Mouse (Mus musculus) limb, embryonic 15.5 days (tissue): ENCODE measurements around the gene Acd. TPM values are rescaled to one million over a fixed set of nuclear protein-coding genes. Genes with fewer than 3 reads are reported as not detected.

Experiments
- ATAC-seq: fragments of 200-750 bp; cut with Nextera tagmentation; 2 replicates; pipeline ENCODE4 v1.8.0; 2017; ENCODE audit warnings: low read depth, moderate TSS enrichment; ENCODE audit not compliant: insufficient number of reproducible peaks, low FRiP score, low TSS enrichment
- H3K27ac ChIP-seq: fragments of 300-500 bp; sonication (generic); 2 replicates; pipeline ENCODE4 v1.5.1; 2015; ENCODE audit warnings: moderate library complexity, mild to moderate bottlenecking, inconsistent platforms
- H3K27me3 ChIP-seq: fragments of 300-500 bp; sonication (generic); 2 replicates; pipeline ENCODE4 v1.6.1; 2015; ENCODE audit warnings: inconsistent platforms
- H3K36me3 ChIP-seq: fragments of 300-500 bp; sonication (generic); 2 replicates; pipeline ENCODE4 v1.6.1; 2015; ENCODE audit warnings: inconsistent platforms
- H3K4me1 ChIP-seq: fragments of 300-500 bp; sonication (generic); 2 replicates; pipeline ENCODE4 v1.6.1; 2015; ENCODE audit warnings: inconsistent platforms
- H3K4me2 ChIP-seq: fragments of 300-500 bp; sonication (generic); 2 replicates; pipeline ENCODE4 v1.6.1; 2015; ENCODE audit warnings: mild to moderate bottlenecking, inconsistent platforms
- H3K4me3 ChIP-seq: fragments of 300-500 bp; sonication (generic); 2 replicates; pipeline ENCODE4 v1.5.1; 2015; ENCODE audit warnings: mild to moderate bottlenecking, inconsistent platforms
- H3K9ac ChIP-seq: fragments of 300-500 bp; sonication (generic); 2 replicates; pipeline ENCODE4 v1.6.1; 2015; ENCODE audit warnings: inconsistent platforms
- H3K9me3 ChIP-seq: fragments of 300-500 bp; sonication (generic); 2 replicates; pipeline ENCODE4 v1.6.1; 2016; ENCODE audit warnings: inconsistent platforms
- WGBS: fragments of 180-500 bp; shearing (Covaris S2); methylation state at CpG from one replicate; pipeline ENCODE4 v1.1.7; 2015; 5-methylcytosine and 5-hydroxymethylcytosine counted together
- polyA plus RNA-seq: library from polyadenylated mRNA; unstranded; fragments of >200 nt; fragmentation: Nextera tagmentation; extraction: Ambion mirVana; gene quantifications from 2 replicates; pipeline ENCODE4 v1.2.1, GENCODE M21; 2015

The Acd gene
- 62.6 and 63.2 TPM in 2 replicates for polyA plus RNA-seq

- Histone ChIP-seq H3K36me3 (peaks cover 51% of the 10 kb centered on the region), H3K27me3 (no peaks in the 10 kb centered on the region), H3K9me3 (no peaks in the 10 kb centered on the region), H3K27ac (peak within 1 kb of the TSS; percentile 96), H3K4me2 (peak within 1 kb of the TSS; percentile 92), H3K9ac (peak within 1 kb of the TSS; percentile 54), H3K4me1 (peaks cover 24% of the 10 kb centered on the region), H3K4me3 (peak within 1 kb of the TSS; percentile 65)
- WGBS = under 1% methylated on average over 60 of the region's 60 CpGs
- peak; percentile 66 for ATAC-seq
Observed at GRCm38 (mm10) chr8:105700966-105701824, at the start of gene Acd, which contains the start of gene Pard6a. Gene Acd, minus strand, starts transcription at chr8:105701102. Gene Pard6a, plus strand, starts transcription at chr8:105701148.

GRCm38 (mm10) chr8:105750606-105751005, 49.7 kb upstream of the Acd start:
- peak overlapping the region; percentile 40; the same call in 1 of the 2 replicates for H3K27ac ChIP-seq
- peak overlapping the region; percentile 29 for H3K4me2 ChIP-seq
- ATAC-seq = no peak
- H3K4me1 ChIP-seq = peaks cover 14% of the 10 kb centered on the region
- no peaks in the 10 kb centered on the region for H3K36me3 ChIP-seq
- WGBS = 11% methylated on average over 11 of the region's 11 CpGs
- no peak overlapping the region for H3K4me3 ChIP-seq
- H3K27me3 ChIP-seq = no peaks in the 10 kb centered on the region
- no peaks in the 10 kb centered on the region for H3K9me3 ChIP-seq
- H3K9ac ChIP-seq = no peak overlapping the region

- H3K9ac ChIP-seq = no peak overlapping the region
- ATAC-seq = no peak
- no peak overlapping the region for H3K4me2 ChIP-seq
- no peaks in the 10 kb centered on the region for H3K9me3 ChIP-seq
- WGBS = 81% methylated on average over 4 of the region's 4 CpGs
- H3K4me1 ChIP-seq = no peaks in the 10 kb centered on the region
- no peak overlapping the region for H3K27ac ChIP-seq
- H3K4me3 ChIP-seq = no peak overlapping the region
- no peaks in the 10 kb centered on the region for H3K36me3 ChIP-seq
- H3K27me3 ChIP-seq = no peaks in the 10 kb centered on the region
Observed at GRCm38 (mm10) chr8:105743301-105743700, 42.4 kb upstream of the Acd start.

GRCm38 (mm10) chr8:105739216-105739615, 38.3 kb upstream of the Acd start:
- Histone ChIP-seq H3K9ac (no peak overlapping the region), H3K27ac (no peak overlapping the region), H3K4me2 (no peak overlapping the region), H3K4me1 (no peaks in the 10 kb centered on the region), H3K9me3 (no peaks in the 10 kb centered on the region), H3K4me3 (no peak overlapping the region), H3K27me3 (no peaks in the 10 kb centered on the region), H3K36me3 (no peaks in the 10 kb centered on the region)
- no peak for ATAC-seq
- 79% methylated on average over 5 of the region's 5 CpGs for WGBS

DNA sequence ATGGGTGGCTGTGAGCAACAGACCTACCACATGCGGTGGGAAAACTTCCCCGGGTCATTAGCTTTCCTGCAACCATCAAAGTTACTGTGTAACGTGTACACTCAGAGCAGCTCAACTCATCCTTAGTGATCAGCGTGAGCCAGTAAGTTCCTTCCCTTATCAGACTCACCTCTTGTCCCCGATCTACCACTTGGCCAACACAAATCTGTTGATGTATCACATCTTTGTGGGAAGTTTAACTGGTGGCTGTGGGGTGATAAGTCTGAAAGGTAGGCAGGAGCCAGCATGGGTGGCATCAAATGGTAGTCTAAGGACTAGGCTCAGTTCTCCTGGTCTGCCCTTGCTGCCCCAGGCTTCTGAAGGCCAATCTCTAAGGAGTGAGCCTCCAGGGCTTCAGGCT, 31.3 kb upstream of the Acd start:
- WGBS = 91% methylated on average over 5 of the region's 5 CpGs
- Histone ChIP-seq H3K9ac (no peak overlapping the region), H3K4me3 (no peak overlapping the region), H3K4me2 (no peak overlapping the region), H3K36me3 (peaks cover 9% of the 10 kb centered on the region), H3K27ac (no peak overlapping the region), H3K9me3 (no peaks in the 10 kb centered on the region), H3K4me1 (no peaks in the 10 kb centered on the region), H3K27me3 (no peaks in the 10 kb centered on the region)
- no peak for ATAC-seq

DNA sequence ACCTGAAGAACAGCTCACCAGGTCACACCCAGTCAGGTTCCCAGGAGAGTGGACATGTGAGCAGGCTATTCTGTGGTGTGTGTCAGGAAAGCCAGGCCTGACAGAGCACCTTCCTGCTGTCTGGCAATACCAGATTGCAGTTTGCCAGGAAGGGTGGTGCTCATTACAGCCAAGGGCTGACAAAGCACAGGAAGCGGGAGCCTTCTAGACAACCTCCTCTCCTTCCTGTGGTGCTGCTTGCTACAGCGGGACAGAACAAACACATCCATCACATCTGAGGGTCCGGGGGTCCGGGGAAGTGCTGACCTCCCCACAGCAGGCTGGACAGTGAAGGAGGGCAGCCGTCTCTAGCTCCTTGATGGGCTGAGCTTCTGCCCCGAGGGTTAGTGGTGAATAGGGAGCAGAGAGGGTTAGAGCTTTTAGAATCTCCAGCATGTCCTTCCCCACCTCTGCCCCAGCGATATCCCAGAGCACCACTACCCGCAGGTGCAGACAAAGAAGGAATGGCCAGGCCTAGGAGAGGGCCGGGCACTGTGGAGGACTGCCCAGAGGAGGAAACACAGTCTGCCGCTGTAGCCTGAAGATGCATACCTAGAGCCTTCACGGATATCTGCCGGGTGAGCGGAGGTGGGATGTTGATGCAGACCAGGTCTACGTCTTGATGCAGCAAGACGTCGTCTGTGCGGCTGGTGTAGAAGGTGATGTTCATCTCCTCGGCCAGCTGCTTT, 26.7 kb upstream of the Acd start:
- H3K4me1 ChIP-seq = no peaks in the 10 kb centered on the region
- H3K9me3 ChIP-seq = no peaks in the 10 kb centered on the region
- no peak for ATAC-seq
- WGBS = 83% methylated on average over 18 of the region's 18 CpGs
- H3K27me3 ChIP-seq = no peaks in the 10 kb centered on the region
- no peak overlapping the region for H3K4me3 ChIP-seq
- peak overlapping the region; percentile 2; the same call in 1 of the 2 replicates for H3K27ac ChIP-seq
- H3K4me2 ChIP-seq = no peak overlapping the region
- H3K36me3 ChIP-seq = peaks cover 30% of the 10 kb centered on the region
- no peak overlapping the region for H3K9ac ChIP-seq

- Histone ChIP-seq H3K4me2 (no peak overlapping the region), H3K36me3 (peaks cover 33% of the 10 kb centered on the region), H3K4me3 (no peak overlapping the region), H3K27ac (no peak overlapping the region), H3K4me1 (no peaks in the 10 kb centered on the region), H3K9me3 (no peaks in the 10 kb centered on the region), H3K9ac (no peak overlapping the region), H3K27me3 (no peaks in the 10 kb centered on the region)
- 75% methylated on average over 5 of the region's 5 CpGs for WGBS
- ATAC-seq = no peak
Observed at GRCm38 (mm10) chr8:105725726-105726125, 24.8 kb upstream of the Acd start.

GRCm38 (mm10) chr8:105722861-105723260, 22.0 kb upstream of the Acd start:
- no peaks in the 10 kb centered on the region for H3K27me3 ChIP-seq
- H3K4me2 ChIP-seq = no peak overlapping the region
- no peaks in the 10 kb centered on the region for H3K4me1 ChIP-seq
- 94% methylated on average over 9 of the region's 9 CpGs for WGBS
- no peaks in the 10 kb centered on the region for H3K9me3 ChIP-seq
- no peak overlapping the region for H3K4me3 ChIP-seq
- H3K27ac ChIP-seq = no peak overlapping the region
- ATAC-seq = no peak
- no peak overlapping the region for H3K9ac ChIP-seq
- peaks cover 31% of the 10 kb centered on the region for H3K36me3 ChIP-seq

- no peak overlapping the region for H3K4me3 ChIP-seq
- H3K36me3 ChIP-seq = peaks cover 22% of the 10 kb centered on the region
- no peaks in the 10 kb centered on the region for H3K9me3 ChIP-seq
- WGBS = 91% methylated on average over 4 of the region's 4 CpGs
- no peaks in the 10 kb centered on the region for H3K27me3 ChIP-seq
- no peak overlapping the region for H3K4me2 ChIP-seq
- H3K27ac ChIP-seq = no peak overlapping the region
- H3K9ac ChIP-seq = no peak overlapping the region
- ATAC-seq = no peak
- 0 out of 2 replicates have a peak, but pooled peaks cover 3% of the 10 kb centered on the region for H3K4me1 ChIP-seq
Observed at GRCm38 (mm10) chr8:105719637-105720036, 18.7 kb upstream of the Acd start.

- Histone ChIP-seq H3K27ac (no peak overlapping the region), H3K36me3 (peaks cover 13% of the 10 kb centered on the region), H3K9me3 (no peaks in the 10 kb centered on the region), H3K4me2 (no peak overlapping the region), H3K9ac (no peak overlapping the region), H3K4me1 (0 out of 2 replicates have a peak, but pooled peaks cover 3% of the 10 kb centered on the region), H3K27me3 (no peaks in the 10 kb centered on the region), H3K4me3 (no peak overlapping the region)
- no peak for ATAC-seq
- 89% methylated on average over 15 of the region's 15 CpGs for WGBS
Observed at GRCm38 (mm10) chr8:105716302-105716945, 15.5 kb upstream of the Acd start.

DNA sequence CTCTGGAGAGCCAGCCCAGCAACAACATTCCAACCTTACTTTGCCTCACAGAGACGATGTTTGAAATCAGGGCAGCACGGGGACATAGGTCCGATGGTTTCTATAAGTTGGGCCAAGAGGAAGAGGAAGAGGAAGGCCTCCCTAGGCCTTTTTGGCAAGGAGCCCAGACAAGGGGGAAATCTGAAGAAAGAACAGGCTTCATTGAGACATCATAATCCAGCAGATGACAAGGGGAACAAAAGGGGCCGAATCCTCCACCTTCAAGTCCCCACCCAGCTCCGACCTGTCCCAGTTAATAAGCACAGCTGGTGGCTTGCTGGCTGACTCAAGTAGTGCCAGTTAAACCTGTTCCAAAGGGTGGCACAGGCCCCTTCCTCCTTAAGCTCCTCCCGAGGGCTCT, 14.1 kb upstream of the Acd start:
- 62% methylated on average over 6 of the region's 6 CpGs for WGBS
- no peak overlapping the region for H3K4me2 ChIP-seq
- H3K4me1 ChIP-seq = 0 out of 2 replicates have a peak, but pooled peaks cover 3% of the 10 kb centered on the region
- ATAC-seq = 0 out of 2 replicates have a peak, but pooled peaks have one; percentile 37
- no peaks in the 10 kb centered on the region for H3K9me3 ChIP-seq
- no peak overlapping the region for H3K9ac ChIP-seq
- peaks cover 10% of the 10 kb centered on the region for H3K36me3 ChIP-seq
- no peak overlapping the region for H3K4me3 ChIP-seq
- peak overlapping the region; percentile 68; the same call in 1 of the 2 replicates for H3K27ac ChIP-seq
- H3K27me3 ChIP-seq = no peaks in the 10 kb centered on the region
